Mouse (Mus musculus) limb, embryonic 15.5 days (tissue): ENCODE measurements around the gene March2. TPM values are rescaled to one million over a fixed set of nuclear protein-coding genes. Genes with fewer than 3 reads are reported as not detected.
A peak's percentile ranks its signal among the peaks of the same experiment; 100 is the strongest.
"Not testable (repeated sequence)": the region's sequence is repeated elsewhere in the genome, so short reads cannot be mapped to it uniquely, and the experiment has no call there.

Experiments used
- ATAC-seq: fragments of 200-750 bp; cut with Nextera tagmentation; 2 replicates; pipeline ENCODE4 v1.8.0; 2017; ENCODE audit warnings: low read depth, moderate TSS enrichment; ENCODE audit not compliant: insufficient number of reproducible peaks, low FRiP score, low TSS enrichment
- H3K27ac ChIP-seq: fragments of 300-500 bp; sonication (generic); 2 replicates; pipeline ENCODE4 v1.5.1; 2015; ENCODE audit warnings: moderate library complexity, mild to moderate bottlenecking, inconsistent platforms
- H3K27me3 ChIP-seq: fragments of 300-500 bp; sonication (generic); 2 replicates; pipeline ENCODE4 v1.6.1; 2015; ENCODE audit warnings: inconsistent platforms
- H3K36me3 ChIP-seq: fragments of 300-500 bp; sonication (generic); 2 replicates; pipeline ENCODE4 v1.6.1; 2015; ENCODE audit warnings: inconsistent platforms
- H3K4me1 ChIP-seq: fragments of 300-500 bp; sonication (generic); 2 replicates; pipeline ENCODE4 v1.6.1; 2015; ENCODE audit warnings: inconsistent platforms
- H3K4me2 ChIP-seq: fragments of 300-500 bp; sonication (generic); 2 replicates; pipeline ENCODE4 v1.6.1; 2015; ENCODE audit warnings: mild to moderate bottlenecking, inconsistent platforms
- H3K4me3 ChIP-seq: fragments of 300-500 bp; sonication (generic); 2 replicates; pipeline ENCODE4 v1.5.1; 2015; ENCODE audit warnings: mild to moderate bottlenecking, inconsistent platforms
- H3K9ac ChIP-seq: fragments of 300-500 bp; sonication (generic); 2 replicates; pipeline ENCODE4 v1.6.1; 2015; ENCODE audit warnings: inconsistent platforms
- H3K9me3 ChIP-seq: fragments of 300-500 bp; sonication (generic); 2 replicates; pipeline ENCODE4 v1.6.1; 2016; ENCODE audit warnings: inconsistent platforms
- WGBS: fragments of 180-500 bp; shearing (Covaris S2); methylation state at CpG from one replicate; pipeline ENCODE4 v1.1.7; 2015; 5-methylcytosine and 5-hydroxymethylcytosine counted together
- polyA plus RNA-seq: library from polyadenylated mRNA; unstranded; fragments of >200 nt; fragmentation: Nextera tagmentation; extraction: Ambion mirVana; gene quantifications from 2 replicates; pipeline ENCODE4 v1.2.1, GENCODE M21; 2015

The March2 gene
- polyA plus RNA-seq, 1 experiment from 2014 or later, result 65.6 TPM

- H3K27me3 ChIP-seq, result no peaks in the 10 kb centered on the region
- no peaks in the 10 kb centered on the region for H3K4me1 ChIP-seq
- no peak overlapping the region for H3K4me2 ChIP-seq
- no peaks in the 10 kb centered on the region for H3K9me3 ChIP-seq
- peaks cover 49% of the 10 kb centered on the region for H3K36me3 ChIP-seq
- H3K4me3 ChIP-seq, result no peak overlapping the region
- ATAC-seq, result no peak
- no peak overlapping the region for H3K27ac ChIP-seq
- no peak overlapping the region for H3K9ac ChIP-seq
- 63% methylated on average over 2 of the region's 2 CpGs for WGBS
Measured at GRCm38 (mm10) chr17:33746011-33746410, 27.5 kb upstream of the March2 start.

GRCm38 (mm10) chr17:33744686-33745384 is 26.4 kb upstream of the March2 start:
- Histone ChIP-seq H3K9me3 (no peaks in the 10 kb centered on the region), H3K27me3 (no peaks in the 10 kb centered on the region), H3K4me2 (no peak overlapping the region), H3K4me1 (no peaks in the 10 kb centered on the region), H3K4me3 (no peak overlapping the region), H3K36me3 (peaks cover 39% of the 10 kb centered on the region), H3K9ac (no peak overlapping the region), H3K27ac (no peak overlapping the region)
- no peak for ATAC-seq
- WGBS, result 78% methylated on average over 5 of the region's 5 CpGs

- no peak for ATAC-seq
Measured at GRCm38 (mm10) chr17:33742420-33742819, 23.9 kb upstream of the March2 start.

DNA sequence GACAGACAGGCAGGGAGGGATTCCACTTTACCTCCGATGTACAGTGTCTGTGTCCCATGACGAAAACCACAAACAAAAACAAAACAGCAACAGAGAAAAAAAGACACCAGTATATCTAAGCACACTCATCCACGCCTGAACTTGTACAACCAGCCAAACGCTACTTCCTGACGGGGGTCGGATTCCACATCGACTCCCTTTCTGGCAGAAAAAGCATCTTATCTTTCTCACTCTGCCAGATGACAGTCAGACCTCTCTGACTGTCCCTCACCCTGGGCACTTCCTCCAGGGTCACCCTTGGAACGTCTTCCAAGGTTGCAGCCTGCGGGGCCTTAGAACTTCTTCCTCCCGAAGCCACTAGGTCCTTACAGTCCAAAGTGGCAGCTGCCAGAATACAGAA is 15.1 kb upstream of the March2 start:
- H3K4me1 ChIP-seq, H3K4me2 ChIP-seq, H3K27ac ChIP-seq, H3K9me3 ChIP-seq, ATAC-seq, H3K9ac ChIP-seq, H3K27me3 ChIP-seq, H3K4me3 ChIP-seq, H3K36me3 ChIP-seq: not testable (repeated sequence)
- WGBS, result 70% methylated on average over 10 of the region's 10 CpGs

More at GRCm38 (mm10) chr17:33742420-33742819, 23.9 kb upstream of the March2 start:
- Histone ChIP-seq H3K4me3 (no peak overlapping the region), H3K4me2 (no peak overlapping the region), H3K9ac (no peak overlapping the region), H3K9me3 (no peaks in the 10 kb centered on the region), H3K36me3 (peaks cover 18% of the 10 kb centered on the region), H3K27me3 (no peaks in the 10 kb centered on the region), H3K4me1 (no peaks in the 10 kb centered on the region), H3K27ac (no peak overlapping the region)
- 93% methylated on average over 1 of the region's 1 CpGs for WGBS

DNA sequence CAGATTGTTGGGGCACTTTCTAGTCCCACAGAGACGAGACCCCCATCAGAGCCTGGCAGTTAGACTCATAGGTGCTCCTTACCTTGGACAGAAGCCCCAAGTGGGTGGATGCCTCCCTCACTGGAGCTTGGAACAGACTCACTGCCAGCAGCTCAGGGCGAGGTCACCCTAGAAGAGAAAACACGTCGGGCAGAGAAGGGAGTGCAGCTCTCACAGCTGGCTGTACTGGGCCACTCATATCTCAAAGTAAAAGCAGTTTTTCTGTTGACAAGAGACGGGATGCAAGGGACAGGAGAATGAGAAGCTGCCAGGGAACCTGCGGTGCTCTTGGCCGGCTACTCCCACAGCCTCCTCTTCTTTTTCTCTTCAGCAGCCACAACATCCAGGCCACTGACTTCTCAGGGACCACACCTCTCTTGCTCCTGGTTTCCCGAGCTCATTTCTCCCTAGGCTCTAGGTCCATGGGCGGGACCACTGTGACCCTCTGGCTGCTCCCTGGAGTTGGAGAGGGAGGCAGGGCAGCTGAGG is 14.2 kb upstream of the March2 start:
- not testable (repeated sequence) for H3K36me3 ChIP-seq, H3K27ac ChIP-seq, H3K9ac ChIP-seq, H3K27me3 ChIP-seq, ATAC-seq, H3K4me2 ChIP-seq, H3K4me1 ChIP-seq, H3K4me3 ChIP-seq, H3K9me3 ChIP-seq
- WGBS, result 63% methylated on average over 9 of the region's 9 CpGs

- Histone ChIP-seq H3K4me1 (no peaks in the 10 kb centered on the region), H3K36me3 (no peaks in the 10 kb centered on the region), H3K4me3 (no peak overlapping the region), H3K9me3 (no peaks in the 10 kb centered on the region), H3K27me3 (no peaks in the 10 kb centered on the region), H3K4me2 (no peak overlapping the region), H3K27ac (no peak overlapping the region), H3K9ac (no peak overlapping the region)
- ATAC-seq, result no peak
- WGBS, result 67% methylated on average over 2 of the region's 2 CpGs
Measured at GRCm38 (mm10) chr17:33729215-33729614, 10.7 kb upstream of the March2 start.

GRCm38 (mm10) chr17:33728396-33728795 is 9.9 kb upstream of the March2 start:
- Histone ChIP-seq H3K4me3 (no peak overlapping the region), H3K4me2 (no peak overlapping the region), H3K9ac (no peak overlapping the region), H3K27ac (no peak overlapping the region), H3K4me1 (no peaks in the 10 kb centered on the region), H3K9me3 (no peaks in the 10 kb centered on the region), H3K27me3 (no peaks in the 10 kb centered on the region), H3K36me3 (no peaks in the 10 kb centered on the region)
- 80% methylated on average over 2 of the region's 2 CpGs for WGBS
- ATAC-seq, result no peak

- H3K4me1 ChIP-seq, result peaks cover 10% of the 10 kb centered on the region; the same call in 1 of the 2 replicates
- H3K9me3 ChIP-seq, result no peaks in the 10 kb centered on the region
- H3K27ac ChIP-seq, result no peak overlapping the region
- H3K4me2 ChIP-seq, result no peak overlapping the region
- no peak overlapping the region for H3K9ac ChIP-seq
- H3K27me3 ChIP-seq, result no peaks in the 10 kb centered on the region
- H3K36me3 ChIP-seq, result no peaks in the 10 kb centered on the region
- no peak for ATAC-seq
- 91% methylated on average over 7 of the region's 7 CpGs for WGBS
- no peak overlapping the region for H3K4me3 ChIP-seq
Measured at GRCm38 (mm10) chr17:33719736-33720378, 1.4 kb upstream of the March2 start.

GRCm38 (mm10) chr17:33718944-33719725 is 665 bp upstream of the March2 start:
- H3K27me3 ChIP-seq, result no peaks in the 10 kb centered on the region
- H3K9me3 ChIP-seq, result no peaks in the 10 kb centered on the region
- no peak overlapping the region for H3K9ac ChIP-seq
- no peak overlapping the region for H3K27ac ChIP-seq
- H3K4me1 ChIP-seq, result peaks cover 10% of the 10 kb centered on the region; the same call in 1 of the 2 replicates
- ATAC-seq, result no peak
- peak overlapping the region; percentile 76 for H3K4me2 ChIP-seq
- H3K4me3 ChIP-seq, result peak overlapping the region; percentile 93
- no peaks in the 10 kb centered on the region for H3K36me3 ChIP-seq
- WGBS, result 49% methylated on average over 10 of the region's 10 CpGs

DNA sequence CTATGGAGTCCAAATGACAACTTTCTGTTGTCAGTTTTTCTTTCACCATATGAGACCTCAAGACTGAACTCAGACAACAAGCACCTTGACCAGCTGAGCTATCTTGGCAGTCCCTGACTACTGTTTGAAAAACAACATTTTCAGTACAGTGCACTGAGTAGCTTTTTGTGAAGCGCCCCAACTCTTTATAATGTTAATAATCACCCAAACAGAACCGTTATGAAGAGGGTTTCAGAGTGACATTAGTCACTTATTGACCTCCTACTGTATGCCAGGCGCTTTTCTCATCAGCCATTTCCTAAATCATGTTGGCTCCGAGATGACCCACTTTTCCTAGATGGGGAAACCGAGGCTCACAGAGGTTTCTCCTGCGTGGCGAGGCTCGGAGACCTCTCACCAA is 488 bp downstream of the March2 start:
- peak overlapping the region; percentile 76 for H3K4me2 ChIP-seq
- 6% methylated on average over 8 of the region's 8 CpGs for WGBS
- no peaks in the 10 kb centered on the region for H3K9me3 ChIP-seq
- peak overlapping the region; percentile 76 for H3K9ac ChIP-seq
- H3K27me3 ChIP-seq, result no peaks in the 10 kb centered on the region
- no peak overlapping the region for H3K27ac ChIP-seq
- H3K36me3 ChIP-seq, result no peaks in the 10 kb centered on the region
- H3K4me3 ChIP-seq, result peak overlapping the region; percentile 93
- H3K4me1 ChIP-seq, result peaks cover 10% of the 10 kb centered on the region; the same call in 1 of the 2 replicates
- no peak for ATAC-seq

DNA sequence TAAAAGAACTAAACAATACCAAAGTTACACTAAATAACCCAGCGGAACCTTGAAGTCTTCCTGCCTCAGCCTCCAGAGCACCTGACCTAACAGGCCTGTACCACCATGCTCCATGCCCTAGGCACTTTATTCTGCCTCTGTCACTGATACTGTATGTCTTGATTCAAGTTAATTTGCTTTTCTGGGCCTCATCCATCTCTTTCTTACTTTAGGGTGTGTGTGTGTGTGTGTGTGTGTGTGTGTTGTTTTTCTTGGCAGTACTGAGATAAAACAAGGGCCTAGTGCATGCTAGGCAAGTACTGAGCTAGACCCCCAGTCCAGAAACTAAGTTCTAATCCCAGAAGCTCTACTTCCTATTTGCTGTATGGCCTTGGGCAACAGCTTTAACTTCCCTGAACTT is 1.2 kb downstream of the March2 start:
- no peak overlapping the region for H3K27ac ChIP-seq
- H3K36me3 ChIP-seq, result no peaks in the 10 kb centered on the region
- no peak overlapping the region for H3K4me2 ChIP-seq
- no peaks in the 10 kb centered on the region for H3K9me3 ChIP-seq
- WGBS, result 94% methylated on average over 1 of the region's 1 CpGs
- no peak overlapping the region for H3K4me3 ChIP-seq
- no peak for ATAC-seq
- H3K4me1 ChIP-seq, result peaks cover 10% of the 10 kb centered on the region; the same call in 1 of the 2 replicates
- no peaks in the 10 kb centered on the region for H3K27me3 ChIP-seq
- no peak overlapping the region for H3K9ac ChIP-seq

DNA sequence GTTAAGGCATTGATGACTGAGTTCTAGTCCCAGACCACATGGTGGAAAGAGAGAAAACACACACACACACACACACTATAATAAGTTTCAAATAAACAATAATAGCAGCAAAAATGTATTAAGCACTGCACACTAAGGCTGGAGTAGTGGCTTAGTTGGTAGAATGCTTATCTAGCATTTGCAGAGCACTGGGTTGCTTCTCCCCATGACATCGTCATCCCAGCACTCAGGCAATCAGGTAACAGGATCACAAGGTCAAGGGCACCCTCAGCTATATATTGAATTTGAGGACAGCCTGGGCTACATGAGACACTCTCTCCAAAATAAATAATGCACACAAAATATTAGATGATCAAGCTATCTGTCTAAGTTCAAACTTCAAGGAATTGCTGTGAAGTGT is 3.7 kb downstream of the March2 start:
- Histone ChIP-seq H3K4me3 (no peak overlapping the region), H3K36me3 (peaks cover under 1% of the 10 kb centered on the region; the same call in 1 of the 2 replicates), H3K4me1 (peaks cover 10% of the 10 kb centered on the region; the same call in 1 of the 2 replicates), H3K27ac (no peak overlapping the region), H3K9ac (no peak overlapping the region), H3K4me2 (no peak overlapping the region), H3K9me3 (no peaks in the 10 kb centered on the region), H3K27me3 (no peaks in the 10 kb centered on the region)
- ATAC-seq, result no peak
- WGBS, result 93% methylated on average over 1 of the region's 1 CpGs
